Mouse (Mus musculus): ENCODE results near the gene F3. TPM values are rescaled to one million over a fixed set of nuclear protein-coding genes. Genes with fewer than 3 reads are reported as not detected.

F3 gene
- polyA plus RNA-seq, 1 experiment from 2014 or later: 22.8 TPM

DNA sequence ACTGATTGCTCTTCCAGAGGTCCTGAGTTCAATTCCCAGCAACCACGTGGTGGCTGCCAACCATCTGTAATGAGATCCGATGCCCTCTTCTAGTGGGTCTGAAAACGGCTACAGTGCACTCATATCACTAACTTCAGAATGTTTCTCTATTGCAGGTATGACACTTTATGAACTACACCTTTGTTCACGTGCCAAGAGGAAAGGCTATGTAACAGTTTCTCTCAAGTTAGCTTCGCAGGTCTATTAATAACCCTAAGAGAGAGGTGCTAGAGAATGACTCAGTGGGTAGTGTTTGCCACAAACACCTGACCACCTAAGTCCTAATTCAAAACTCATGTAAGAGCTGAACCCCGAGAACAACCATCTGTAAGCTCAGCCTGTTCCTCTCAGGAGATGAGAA, 59.7 kb downstream of the F3 start:
- WGBS: 86% methylated on average over 6 of the region's 6 CpGs
- DNase-seq (ENCODE audit: low spot score) (no peak), ATAC-seq (replicated peaks; ENCODE audit: low FRiP score, low read depth) (no peak)
- no peaks in the 10 kb centered on the region for H3K9me3 ChIP-seq (replicated peaks; ENCODE audit: low read length)
- 0 out of 2 replicates have a peak, but pooled peaks cover 11% of the 10 kb centered on the region for H3K36me3 ChIP-seq (ENCODE audit: insufficient read depth, low read length)
- no peak overlapping the region for H3K27ac ChIP-seq
- no peaks in the 10 kb centered on the region for H3K4me1 ChIP-seq (replicated peaks; ENCODE audit: insufficient read depth, low read length)
- no peak overlapping the region for H3K9ac ChIP-seq (ENCODE audit: low read depth, low read length)
- no peak overlapping the region for H3K4me3 ChIP-seq (replicated peaks; ENCODE audit: low read depth, low read length)
- no peaks in the 10 kb centered on the region for H3K27me3 ChIP-seq (ENCODE audit: insufficient read depth, low read length)
- TF ChIP-seq CTCF (IDR thresholded peaks at IDR 0.05; ENCODE audit: low read depth): no peak
- H3K4me2 ChIP-seq (ENCODE audit: low read length): no peak overlapping the region

Other genes with a start within 250 kb of the F3 start
- gene Slc44a3, start 191.1 kb upstream of the F3 start, polyA plus RNA-seq (2015; fragmentation: Nextera tagmentation; extraction: Ambion mirVana): 16.9 and 18.2 TPM in 2 replicates
- not detected in 2 replicates for gene 4930432M17Rik, start 52.8 kb upstream of the F3 start, polyA plus RNA-seq (2015; fragmentation: Nextera tagmentation; extraction: Ambion mirVana)
- 75.1 and 87.2 TPM in 2 replicates for gene Abcd3, start 91.8 kb downstream of the F3 start, polyA plus RNA-seq (2015; fragmentation: Nextera tagmentation; extraction: Ambion mirVana)
- 36.2 and 38.5 TPM in 2 replicates for gene Arhgap29, start 229.0 kb downstream of the F3 start, polyA plus RNA-seq (2015; fragmentation: Nextera tagmentation; extraction: Ambion mirVana)

Data from kidney, postnatal 0 days (tissue).